Mouse (Mus musculus): Measurements from ENCODE around the gene Parp3. TPM values are rescaled to one million over a fixed set of nuclear protein-coding genes. Genes with fewer than 3 reads are reported as not detected.

Gene Parp3
- total RNA-seq (2023) = 10 to 100 TPM; 12.8 to 18.8 TPM

DNA sequence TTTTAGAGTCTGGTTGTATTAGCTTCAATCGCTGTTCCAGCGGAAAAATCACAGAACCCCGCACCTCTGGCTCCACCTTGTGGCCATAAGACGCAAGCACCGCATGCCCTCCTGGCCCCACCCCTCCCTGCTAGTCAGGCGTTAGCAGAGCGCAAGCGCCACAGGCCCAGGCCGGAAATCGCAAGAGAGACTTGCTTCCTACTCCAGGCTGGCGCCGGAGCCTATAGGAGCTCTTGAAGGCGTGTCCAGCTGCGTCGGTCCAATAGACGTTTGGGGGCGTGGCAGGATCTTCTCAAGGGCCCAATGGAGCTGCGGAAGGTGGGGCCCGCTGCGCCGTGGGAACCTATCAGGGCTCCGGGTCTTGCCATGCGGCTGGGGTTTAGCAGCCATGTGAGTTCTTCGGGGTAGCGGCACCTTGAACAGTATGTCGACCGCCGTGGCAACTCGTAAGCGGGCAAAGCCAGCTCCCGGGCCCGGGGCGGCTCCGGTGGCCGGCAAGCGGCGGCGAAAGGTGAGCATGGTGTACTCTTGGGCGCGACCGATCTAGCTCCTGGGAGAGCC is at the start of gene Parp3:
Gene Parp3, minus strand, starts transcription at position 26 of the 561 bp plus-strand sequence.

DNA sequence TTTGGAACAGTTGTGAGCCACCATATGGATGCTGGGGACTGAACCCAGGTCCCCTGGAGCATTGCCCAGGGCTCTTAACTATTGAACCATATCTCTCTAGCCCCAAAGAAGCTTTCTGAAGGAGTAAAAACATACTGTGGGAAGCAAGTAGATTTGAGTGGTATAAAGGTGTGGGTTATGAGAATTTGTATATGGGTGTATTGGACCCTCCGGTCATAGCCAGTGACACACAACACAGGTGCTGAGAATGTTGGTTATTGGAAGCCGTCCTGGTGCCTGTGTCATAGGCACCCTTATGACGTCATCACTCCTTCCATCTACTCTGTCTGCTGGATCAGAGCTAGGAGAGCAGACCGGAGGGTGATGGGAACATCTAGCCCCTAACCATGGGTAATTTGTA is 37.5 kb upstream of the Parp3 start, which contains the start of gene Iqcf5:
Gene Iqcf5, plus strand, starts transcription at position 301 of the 400 bp plus-strand sequence.

DNA sequence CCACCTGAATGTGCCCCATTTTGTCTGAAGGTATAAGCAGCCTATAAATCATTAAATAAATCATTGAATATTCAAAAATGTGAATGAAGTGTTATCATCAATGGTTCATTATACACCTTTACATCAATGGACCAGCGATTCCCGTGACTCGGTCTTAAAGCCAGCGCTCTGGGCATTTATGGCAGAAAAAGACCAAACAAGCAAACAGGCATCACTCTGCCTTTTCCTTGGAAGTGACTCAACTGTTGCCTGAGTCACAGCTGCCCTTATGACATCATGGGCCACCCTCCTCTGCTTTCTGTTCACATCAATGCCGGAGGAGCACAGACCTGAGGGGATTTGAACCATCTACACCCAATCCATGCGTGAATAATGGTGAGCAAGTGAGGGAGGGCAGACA is 22.9 kb upstream of the Parp3 start, which contains the start of gene Iqcf1:
Gene Iqcf1, plus strand, starts transcription at position 301 of the 400 bp plus-strand sequence.

DNA sequence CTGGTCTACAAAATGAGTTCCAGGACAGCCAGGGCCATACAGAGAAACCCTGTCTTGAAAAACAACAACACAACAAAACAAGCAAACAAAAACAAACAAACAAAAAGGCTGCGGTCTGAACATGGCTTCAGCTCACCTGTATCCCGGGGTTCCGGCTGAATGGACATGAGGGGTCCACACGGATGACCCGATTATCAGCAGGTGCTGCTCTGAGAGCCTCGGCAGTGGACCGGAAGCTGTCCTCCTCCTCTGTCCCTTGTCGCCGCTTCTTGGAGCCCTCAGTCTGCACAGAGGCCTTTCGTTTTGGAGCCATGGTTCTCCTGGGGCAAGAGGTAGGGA is 1.1 kb downstream of the Parp3 start, which contains the start of gene Rrp9:
Gene Rrp9, plus strand, starts transcription at position 301 of the 339 bp plus-strand sequence.

DNA sequence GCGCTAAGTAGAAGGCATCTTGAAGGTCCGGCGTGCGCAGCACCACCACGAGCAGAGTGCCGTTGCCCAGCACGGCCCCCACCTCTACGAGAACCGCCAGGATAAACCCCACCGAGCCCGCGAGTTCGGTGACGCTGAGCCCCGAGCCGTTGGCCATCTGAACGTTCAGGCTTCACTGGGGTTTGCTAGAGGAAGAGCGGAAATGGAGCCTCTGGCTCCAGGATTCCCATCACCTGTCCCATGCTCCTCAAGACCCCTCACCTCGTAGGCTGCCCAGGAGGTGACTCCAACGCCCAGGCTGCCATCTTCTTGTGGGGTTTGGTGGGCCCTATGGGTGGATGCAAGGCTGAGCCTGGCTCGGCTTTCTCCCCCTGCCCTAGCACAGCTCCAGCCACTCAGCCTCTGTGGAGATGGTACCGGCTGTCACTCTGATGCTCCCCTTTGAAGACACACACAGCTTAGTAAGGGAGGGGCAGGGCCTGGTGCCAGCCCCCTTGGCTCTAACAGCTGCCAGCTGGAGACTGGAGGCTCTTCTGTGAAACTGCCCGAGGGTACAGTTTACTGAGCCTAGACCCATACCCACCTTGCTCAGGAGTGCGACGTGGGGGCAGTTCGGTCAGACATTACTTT is 11.1 kb downstream of the Parp3 start, which contains the start of gene Gpr62:
Gene Gpr62, minus strand, starts transcription at position 368 of the 630 bp plus-strand sequence.

DNA sequence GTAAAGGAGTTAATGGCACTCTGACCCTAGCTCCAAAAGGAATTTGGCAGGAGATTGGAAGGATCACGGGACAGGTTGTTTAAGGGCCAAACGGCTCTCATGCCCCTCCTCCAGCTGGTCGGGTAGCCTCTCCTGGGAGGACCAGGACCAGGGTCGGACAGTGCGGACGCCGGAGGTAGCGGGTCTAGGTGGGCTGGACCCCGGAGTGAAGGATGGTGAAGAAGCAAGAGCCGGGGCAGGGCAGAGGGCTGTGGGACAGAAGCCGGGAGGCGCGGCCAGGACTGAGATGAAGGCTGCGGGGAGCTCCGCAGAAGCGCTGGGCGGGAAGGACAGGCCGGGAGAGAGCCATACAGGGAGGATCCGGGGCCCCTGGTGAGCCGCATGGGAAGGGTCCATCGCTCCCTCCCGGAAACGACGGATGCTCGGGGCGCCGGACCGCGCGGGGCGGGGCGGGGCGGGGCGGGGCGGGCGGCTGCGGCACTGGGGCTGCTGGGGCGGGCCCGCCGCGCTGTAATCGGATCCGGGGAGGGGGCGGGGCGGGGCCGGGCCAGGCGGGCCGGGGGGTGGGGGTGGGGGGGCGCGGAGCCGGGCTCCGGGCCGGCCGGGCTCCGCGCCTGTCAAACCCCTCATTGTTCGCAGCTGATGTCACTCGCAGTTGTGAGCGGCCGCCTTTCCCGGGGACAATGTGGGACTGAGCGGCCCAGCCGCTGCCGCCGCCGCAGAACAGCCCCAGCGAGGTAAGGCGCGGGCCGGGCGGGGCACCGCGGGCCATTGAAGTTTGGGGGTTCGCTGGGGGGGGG is 23.3 kb downstream of the Parp3 start, which contains the start of gene Pcbp4:
Gene Pcbp4, plus strand, starts transcription at position 21 of the 800 bp plus-strand sequence.

DNA sequence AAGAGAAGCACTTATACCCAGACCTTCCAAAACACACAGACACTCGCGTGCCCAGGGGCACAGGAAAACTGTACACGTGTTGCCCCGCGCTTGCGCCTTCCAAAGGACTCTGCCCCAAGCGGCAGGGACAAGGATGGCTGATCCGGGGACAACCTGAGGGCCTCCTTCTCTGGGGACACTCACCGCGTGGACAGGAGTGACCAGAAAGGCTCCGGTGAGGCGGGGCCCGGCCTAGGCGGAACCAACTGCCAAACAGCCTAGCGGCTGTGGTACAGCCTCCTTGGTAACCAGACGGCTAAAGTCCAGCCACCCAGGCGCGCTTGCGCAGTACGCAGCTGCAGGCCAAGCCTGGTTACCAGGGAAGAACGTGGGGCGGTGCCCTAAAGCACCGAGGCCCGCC is 29.4 kb downstream of the Parp3 start, which contains the start of the genes Abhd14b and Abhd14a:
Gene Abhd14b, plus strand, starts transcription at position 112 of the 400 bp plus-strand sequence.
Gene Abhd14a, minus strand, starts transcription at position 331 of the 400 bp plus-strand sequence.

DNA sequence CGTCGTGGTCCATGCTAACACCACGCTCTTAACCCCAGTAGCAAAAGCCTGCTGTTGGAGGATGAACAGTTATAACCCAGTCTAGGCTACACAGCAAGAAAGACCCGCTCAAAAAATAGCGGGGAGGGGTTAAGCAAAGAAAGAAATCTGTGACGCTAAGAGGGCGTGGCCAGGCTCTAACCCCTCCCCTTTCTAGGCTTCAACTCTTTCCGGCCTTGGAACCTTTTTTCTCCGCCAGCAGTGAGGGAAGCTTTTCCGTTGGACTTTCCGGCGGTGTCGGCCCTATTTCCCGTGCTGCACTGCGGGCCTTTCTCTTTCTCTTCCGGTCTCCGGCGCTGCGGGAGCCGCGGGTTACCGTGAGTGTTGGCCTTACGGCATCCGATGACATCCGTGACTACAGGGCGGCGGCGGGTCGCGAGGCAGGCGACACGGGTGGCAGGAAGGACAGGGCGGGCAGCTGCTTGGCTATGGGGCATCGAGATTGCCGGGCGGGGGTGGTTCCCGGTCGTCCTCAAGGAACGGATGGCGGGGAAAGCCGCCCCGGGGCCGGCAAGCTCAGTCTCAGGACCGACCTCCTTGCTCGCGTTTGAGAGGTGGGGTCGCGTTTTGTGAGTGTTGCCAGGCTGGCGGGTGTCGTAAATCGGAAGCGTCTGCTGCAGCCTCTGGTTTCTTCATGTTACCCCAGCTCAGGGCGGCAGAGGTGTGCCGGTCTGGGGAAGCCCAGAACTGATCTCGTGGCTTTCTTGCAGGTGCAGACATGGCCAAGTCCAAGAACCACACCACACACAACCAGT is 47.3 kb downstream of the Parp3 start, which contains the start of gene Rpl29:
Gene Rpl29, plus strand, starts transcription at position 234 of the 794 bp plus-strand sequence.

Other genes with a start within 250 kb of the Parp3 start
- 100 to 1,000 TPM; 215 to 220 TPM for gene Alas1, start 228.3 kb downstream of the Parp3 start, total RNA-seq (2023)
- gene Poc1a, start 195.9 kb downstream of the Parp3 start, total RNA-seq (2023) = 10 to 100 TPM; 17.3 to 17.5 TPM
- gene Dusp7, start 108.3 kb downstream of the Parp3 start, total RNA-seq (2023) = 10 to 100 TPM; 22.1 to 25.2 TPM
- gene Rpl29, start 47.5 kb downstream of the Parp3 start, total RNA-seq (2023) = 100 to 1,000 TPM; 320 to 397 TPM
- 1 to 10 TPM; 4.6 to 5.3 TPM for gene Acy1, start 38.6 kb downstream of the Parp3 start, total RNA-seq (2023)
- gene Abhd14b, start 29.5 kb downstream of the Parp3 start, total RNA-seq (2023) = 1 to 10 TPM; 1.2 to 1.3 TPM
- gene Abhd14a, start 29.3 kb downstream of the Parp3 start, total RNA-seq (2023) = 1 to 10 TPM; 1.8 to 1.9 TPM
- 1 to 10 TPM; 1.6 to 2.2 TPM for gene Pcbp4, start 23.7 kb downstream of the Parp3 start, total RNA-seq (2023)
- gene Gpr62, start 11.0 kb downstream of the Parp3 start, total RNA-seq (2023) = not detected
- gene Rrp9, start 986 bp downstream of the Parp3 start, total RNA-seq (2023) = 10 to 100 TPM in 1 of 2 experiments, 1 to 10 TPM in 1; 8.3 to 13.0 TPM
- gene Iqcf1, start 23.0 kb upstream of the Parp3 start, total RNA-seq (2023) = not detected
- not detected for gene Iqcf5, start 37.6 kb upstream of the Parp3 start, total RNA-seq (2023)
- not detected for gene Iqcf3, start 84.7 kb upstream of the Parp3 start, total RNA-seq (2023)
- gene Iqcf4, start 94.0 kb upstream of the Parp3 start, total RNA-seq (2023) = not detected
- gene Iqcf6, start 149.6 kb upstream of the Parp3 start, total RNA-seq (2023) = not detected
- not detected for gene Grm2, start 179.1 kb upstream of the Parp3 start, total RNA-seq (2023)
- gene Tex264, start 209.0 kb upstream of the Parp3 start, total RNA-seq (2023) = 1 to 10 TPM; 6.7 to 7.8 TPM